Mouse (Mus musculus) cerebellum, postnatal 14 days (tissue): ENCODE data around the gene Cerk.

ENCODE experiments used
- DNase-seq, 2 experiments: peaks; one replicate each; pipeline ENCODE4 v3.0.0; 2021; ENCODE audit warnings: mixed read lengths in 2 of 2

Gene Cerk

GRCm38 (mm10) chr15:86206385-86206784, 20.4 kb upstream of the Cerk start:
- DNase-seq: peak; percentile 67

GRCm38 (mm10) chr15:86205300-86205699, 19.4 kb upstream of the Cerk start:
- peak; percentile 60 to 78 for DNase-seq

- no peak for DNase-seq
Observed at GRCm38 (mm10) chr15:86203942-86204561, 18.1 kb upstream of the Cerk start.

GRCm38 (mm10) chr15:86203292-86203793, 17.4 kb upstream of the Cerk start:
- DNase-seq: no peak

GRCm38 (mm10) chr15:86202640-86203039, 16.7 kb upstream of the Cerk start:
- DNase-seq: no peak

GRCm38 (mm10) chr15:86201696-86202330, 15.9 kb upstream of the Cerk start:
- peak in 1 of 2 experiments; percentile 52 for DNase-seq

GRCm38 (mm10) chr15:86201095-86201494, 15.2 kb upstream of the Cerk start:
- DNase-seq: no peak

- no peak for DNase-seq
Observed at GRCm38 (mm10) chr15:86200169-86200568, 14.2 kb upstream of the Cerk start.

GRCm38 (mm10) chr15:86199482-86199881, 13.5 kb upstream of the Cerk start:
- no peak for DNase-seq

GRCm38 (mm10) chr15:86199052-86199451, 13.1 kb upstream of the Cerk start:
- DNase-seq: no peak

GRCm38 (mm10) chr15:86194676-86195453, 8.9 kb upstream of the Cerk start:
- peak in 1 of 2 experiments; percentile 50 for DNase-seq

- no peak for DNase-seq
Observed at GRCm38 (mm10) chr15:86191933-86192332, 6.0 kb upstream of the Cerk start.

- no peak for DNase-seq
Observed at GRCm38 (mm10) chr15:86191505-86191904, 5.6 kb upstream of the Cerk start.

GRCm38 (mm10) chr15:86190387-86190786, 4.4 kb upstream of the Cerk start:
- DNase-seq: no peak

GRCm38 (mm10) chr15:86188746-86189470, 3.0 kb upstream of the Cerk start:
- DNase-seq: peak; percentile 70 to 73

GRCm38 (mm10) chr15:86188186-86188585, 2.2 kb upstream of the Cerk start:
- peak in 1 of 2 experiments; percentile 42 for DNase-seq

GRCm38 (mm10) chr15:86186686-86187085, 745 bp upstream of the Cerk start:
- DNase-seq: no peak

GRCm38 (mm10) chr15:86184851-86185688, 871 bp downstream of the Cerk start:
- DNase-seq: peak; percentile 59 to 67

- no peak for DNase-seq
Observed at GRCm38 (mm10) chr15:86184071-86184470, 1.9 kb downstream of the Cerk start.

- DNase-seq: no peak
Observed at GRCm38 (mm10) chr15:86183484-86183883, 2.5 kb downstream of the Cerk start.

- peak; percentile 40 to 41 for DNase-seq
Observed at GRCm38 (mm10) chr15:86182646-86183045, 3.3 kb downstream of the Cerk start.

- peak in 1 of 2 experiments; percentile 44 for DNase-seq
Observed at GRCm38 (mm10) chr15:86181941-86182439, 4.0 kb downstream of the Cerk start.
